Mouse (Mus musculus): ENCODE results near the gene Ablim1. TPM values are rescaled to one million over a fixed set of nuclear protein-coding genes. Genes with fewer than 3 reads are reported as not detected.

Ablim1 gene
- polyA plus RNA-seq, 1 experiment from 2014 or later, result 39.3 TPM

DNA sequence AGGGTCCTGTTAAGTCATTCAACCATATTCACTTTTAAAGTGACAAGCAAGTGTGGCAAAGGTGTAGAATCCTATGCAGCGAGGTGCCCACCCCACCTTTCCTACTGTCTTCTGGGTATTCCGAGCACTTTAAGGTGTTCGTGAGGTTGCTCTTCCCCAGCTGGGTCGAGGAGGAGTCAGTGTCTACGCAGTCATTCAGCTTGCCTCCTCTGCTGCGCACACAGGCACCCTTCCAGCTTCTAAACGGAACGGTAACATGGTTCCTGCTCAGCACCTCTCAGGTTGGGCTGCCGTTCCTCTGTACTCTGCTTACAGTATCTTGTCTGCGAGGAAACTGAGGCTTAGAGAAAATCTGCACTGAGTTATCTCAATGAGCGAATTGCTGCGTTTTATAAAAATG, 40.4 kb downstream of the Ablim1 start:
- WGBS, result 44% methylated on average over 12 of the region's 12 CpGs
- peak overlapping the region; percentile 8; the same call in 1 of the 2 replicates for H3K9ac ChIP-seq (replicated peaks; ENCODE audit: low read length)

DNA sequence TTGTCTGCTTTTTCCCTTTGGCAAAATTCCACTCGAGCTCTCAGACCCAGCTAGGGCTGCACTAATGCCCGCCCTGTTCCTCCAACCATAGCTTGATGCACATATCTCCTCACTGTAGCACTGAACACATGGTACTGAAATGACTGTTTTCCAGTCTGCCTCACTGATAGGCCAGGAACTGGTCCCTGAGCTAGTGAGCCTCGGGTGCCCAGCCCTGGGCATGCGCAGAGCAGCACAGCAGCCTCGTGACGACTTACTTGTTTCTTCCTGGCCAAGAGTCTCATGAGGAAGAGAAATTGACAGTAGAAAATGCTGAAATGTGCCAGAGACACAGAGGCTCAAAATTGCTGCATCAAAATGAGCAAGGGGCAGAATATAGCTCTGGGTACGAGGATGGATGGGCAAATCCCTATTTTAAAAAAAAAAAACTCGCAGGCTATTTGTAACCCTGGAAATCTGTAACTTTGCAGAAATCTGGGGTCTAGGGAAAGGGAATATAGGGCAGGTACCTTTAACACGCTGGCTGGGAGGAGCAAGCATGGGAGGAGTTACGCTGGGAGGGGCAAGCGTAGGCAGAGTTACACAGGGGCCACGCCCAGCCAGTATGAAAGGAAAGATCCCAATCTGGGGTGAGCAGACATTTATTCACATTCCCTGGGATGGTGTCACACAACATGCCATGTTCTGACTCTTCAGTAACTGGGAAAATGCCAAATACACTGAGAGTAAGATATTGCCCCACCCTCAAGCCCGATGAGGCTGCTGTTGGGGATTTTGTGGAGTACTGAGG, 41.7 kb downstream of the Ablim1 start:
- Histone ChIP-seq H3K9me3 (ENCODE audit: low read length) (no peaks in the 10 kb centered on the region), H3K9ac (replicated peaks; ENCODE audit: low read length) (no peak overlapping the region), H3K36me3 (ENCODE audit: insufficient read depth, low read length) (no peaks in the 10 kb centered on the region), H3K4me2 (replicated peaks; ENCODE audit: low read depth, low read length) (no peak overlapping the region; the same call in 1 of the 2 replicates), H3K4me1 (ENCODE audit: insufficient read depth, low read length) (peaks cover 29% of the 10 kb centered on the region), H3K27ac (ENCODE audit: low read length) (peak overlapping the region; percentile 2; the same call in 1 of the 2 replicates), H3K4me3 (ENCODE audit: low read length) (no peak overlapping the region), H3K27me3 (ENCODE audit: insufficient read depth, low read length) (no peaks in the 10 kb centered on the region)
- 51% methylated on average over 13 of the region's 13 CpGs for WGBS
- peak; percentile 58 for ATAC-seq (ENCODE audit: low FRiP score, low TSS enrichment)

More for the DNA sequence above, 40.4 kb downstream of the Ablim1 start:
- H3K27ac ChIP-seq (ENCODE audit: low read length), result peak overlapping the region; percentile 64; the same call in 1 of the 2 replicates
- H3K27me3 ChIP-seq (ENCODE audit: insufficient read depth, low read length), result no peaks in the 10 kb centered on the region
- peak overlapping the region; percentile 47 for H3K4me2 ChIP-seq (replicated peaks; ENCODE audit: low read depth, low read length)
- no peaks in the 10 kb centered on the region for H3K36me3 ChIP-seq (ENCODE audit: insufficient read depth, low read length)
- no peaks in the 10 kb centered on the region for H3K9me3 ChIP-seq (ENCODE audit: low read length)
- peaks cover 33% of the 10 kb centered on the region for H3K4me1 ChIP-seq (ENCODE audit: insufficient read depth, low read length)
- H3K4me3 ChIP-seq (ENCODE audit: low read length), result peak overlapping the region; percentile 18
- no peak for ATAC-seq (ENCODE audit: low FRiP score, low TSS enrichment)

DNA sequence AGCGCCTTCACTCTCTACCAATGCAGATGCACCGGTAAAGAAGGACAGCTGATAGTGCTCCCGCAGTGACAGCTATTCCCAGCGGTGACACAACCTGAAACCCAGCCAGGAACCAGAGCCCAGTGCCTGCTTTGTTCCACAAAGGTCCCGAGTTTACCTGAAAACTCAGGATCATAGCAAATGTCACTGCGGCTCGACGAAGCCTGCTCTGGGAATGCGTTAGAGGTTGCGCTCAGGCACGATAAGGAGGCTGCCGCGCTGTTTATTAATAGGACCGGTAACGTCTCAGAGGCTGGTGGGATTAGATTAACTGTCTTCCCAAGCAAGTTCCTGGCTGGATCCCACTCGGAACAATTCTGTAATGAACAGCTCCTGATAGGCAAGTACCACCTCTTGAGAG, 43.0 kb downstream of the Ablim1 start:
- Histone ChIP-seq H3K36me3 (ENCODE audit: insufficient read depth, low read length) (no peaks in the 10 kb centered on the region), H3K27ac (ENCODE audit: low read length) (no peak overlapping the region; the same call in 1 of the 2 replicates), H3K4me1 (ENCODE audit: insufficient read depth, low read length) (peaks cover 27% of the 10 kb centered on the region), H3K27me3 (ENCODE audit: insufficient read depth, low read length) (no peaks in the 10 kb centered on the region), H3K4me2 (replicated peaks; ENCODE audit: low read depth, low read length) (no peak overlapping the region), H3K9me3 (ENCODE audit: low read length) (no peaks in the 10 kb centered on the region), H3K9ac (replicated peaks; ENCODE audit: low read length) (no peak overlapping the region), H3K4me3 (ENCODE audit: low read length) (no peak overlapping the region)
- no peak for ATAC-seq (ENCODE audit: low FRiP score, low TSS enrichment)
- WGBS, result 74% methylated on average over 16 of the region's 16 CpGs

DNA sequence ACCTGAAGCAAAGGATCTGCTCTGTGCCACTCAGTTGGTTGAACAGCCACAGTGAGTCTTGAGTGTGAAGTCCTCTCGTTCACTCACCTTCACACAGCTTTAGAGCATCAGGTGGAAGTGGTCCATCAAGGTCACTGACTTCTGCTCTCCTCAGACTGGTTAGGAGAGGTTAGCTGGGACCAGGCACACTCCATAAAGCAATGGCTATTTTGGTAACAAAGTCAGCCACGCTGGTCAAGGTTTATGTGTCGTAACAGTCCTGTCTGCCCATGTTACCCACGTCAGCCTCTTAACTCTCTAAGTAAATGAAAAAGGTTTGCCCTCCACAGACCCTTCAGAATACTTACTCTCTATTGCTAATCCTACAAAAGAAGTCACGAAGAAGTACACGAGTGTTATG, 44.0 kb downstream of the Ablim1 start:
- no peaks in the 10 kb centered on the region for H3K9me3 ChIP-seq (ENCODE audit: low read length)
- no peak overlapping the region for H3K4me3 ChIP-seq (ENCODE audit: low read length)
- no peaks in the 10 kb centered on the region for H3K27me3 ChIP-seq (ENCODE audit: insufficient read depth, low read length)
- peaks cover 26% of the 10 kb centered on the region for H3K4me1 ChIP-seq (ENCODE audit: insufficient read depth, low read length)
- no peak overlapping the region for H3K4me2 ChIP-seq (replicated peaks; ENCODE audit: low read depth, low read length)
- no peak for ATAC-seq (ENCODE audit: low FRiP score, low TSS enrichment)
- no peaks in the 10 kb centered on the region for H3K36me3 ChIP-seq (ENCODE audit: insufficient read depth, low read length)
- WGBS, result 84% methylated on average over 6 of the region's 6 CpGs
- no peak overlapping the region for H3K9ac ChIP-seq (replicated peaks; ENCODE audit: low read length)
- no peak overlapping the region for H3K27ac ChIP-seq (ENCODE audit: low read length)

DNA sequence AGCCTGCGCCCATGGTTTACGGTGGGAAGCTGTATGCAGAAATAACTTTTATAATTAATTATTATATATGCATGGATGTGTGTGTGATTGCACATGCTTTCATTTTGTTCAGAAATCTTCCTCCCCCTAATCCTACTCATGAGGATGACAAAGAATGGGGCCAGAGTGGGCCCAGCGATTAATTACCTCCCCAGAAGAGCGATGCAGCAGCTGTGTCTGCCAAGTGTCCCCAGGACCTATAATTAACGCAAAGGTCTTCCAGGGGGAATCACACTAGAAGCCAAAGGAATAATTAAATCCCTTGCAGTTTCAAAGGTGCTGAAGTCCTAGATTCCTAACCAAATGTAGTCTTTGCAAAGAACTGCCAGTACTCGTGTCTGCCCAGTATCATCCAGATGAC, 44.9 kb downstream of the Ablim1 start:
- H3K36me3 ChIP-seq (ENCODE audit: insufficient read depth, low read length), result no peaks in the 10 kb centered on the region
- H3K27me3 ChIP-seq (ENCODE audit: insufficient read depth, low read length), result no peaks in the 10 kb centered on the region
- no peak overlapping the region for H3K27ac ChIP-seq (ENCODE audit: low read length)
- no peak overlapping the region for H3K4me3 ChIP-seq (ENCODE audit: low read length)
- no peaks in the 10 kb centered on the region for H3K9me3 ChIP-seq (ENCODE audit: low read length)
- no peak for ATAC-seq (ENCODE audit: low FRiP score, low TSS enrichment)
- no peak overlapping the region for H3K4me2 ChIP-seq (replicated peaks; ENCODE audit: low read depth, low read length)
- H3K4me1 ChIP-seq (ENCODE audit: insufficient read depth, low read length), result peaks cover 17% of the 10 kb centered on the region
- no peak overlapping the region for H3K9ac ChIP-seq (replicated peaks; ENCODE audit: low read length)
- WGBS, result 76% methylated on average over 6 of the region's 6 CpGs

DNA sequence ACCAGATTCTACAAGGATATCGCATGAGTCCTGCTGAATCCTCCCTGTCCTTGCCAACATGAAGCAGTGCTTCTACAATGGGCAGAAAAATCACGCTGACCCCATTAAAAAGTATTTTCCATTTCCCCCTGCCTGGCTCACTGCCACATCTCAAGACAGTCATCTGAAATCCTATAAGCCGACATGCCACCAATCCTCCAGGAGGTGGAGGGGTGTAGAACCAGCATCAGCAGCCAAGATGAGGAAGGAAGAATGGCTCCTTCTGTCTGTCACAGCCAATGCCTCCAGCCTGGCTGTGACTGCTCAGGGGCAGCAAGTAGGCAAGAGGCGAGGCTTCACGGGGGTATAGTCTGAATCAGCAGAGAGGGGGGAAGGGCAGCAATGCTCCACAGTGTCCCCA, 47.2 kb downstream of the Ablim1 start:
- Histone ChIP-seq H3K4me1 (ENCODE audit: insufficient read depth, low read length) (peaks cover 5% of the 10 kb centered on the region), H3K36me3 (ENCODE audit: insufficient read depth, low read length) (no peaks in the 10 kb centered on the region), H3K27ac (ENCODE audit: low read length) (no peak overlapping the region), H3K4me3 (ENCODE audit: low read length) (no peak overlapping the region), H3K27me3 (ENCODE audit: insufficient read depth, low read length) (no peaks in the 10 kb centered on the region), H3K4me2 (replicated peaks; ENCODE audit: low read depth, low read length) (no peak overlapping the region), H3K9me3 (ENCODE audit: low read length) (no peaks in the 10 kb centered on the region), H3K9ac (replicated peaks; ENCODE audit: low read length) (no peak overlapping the region)
- ATAC-seq (ENCODE audit: low FRiP score, low TSS enrichment), result no peak
- WGBS, result 57% methylated on average over 5 of the region's 5 CpGs

DNA sequence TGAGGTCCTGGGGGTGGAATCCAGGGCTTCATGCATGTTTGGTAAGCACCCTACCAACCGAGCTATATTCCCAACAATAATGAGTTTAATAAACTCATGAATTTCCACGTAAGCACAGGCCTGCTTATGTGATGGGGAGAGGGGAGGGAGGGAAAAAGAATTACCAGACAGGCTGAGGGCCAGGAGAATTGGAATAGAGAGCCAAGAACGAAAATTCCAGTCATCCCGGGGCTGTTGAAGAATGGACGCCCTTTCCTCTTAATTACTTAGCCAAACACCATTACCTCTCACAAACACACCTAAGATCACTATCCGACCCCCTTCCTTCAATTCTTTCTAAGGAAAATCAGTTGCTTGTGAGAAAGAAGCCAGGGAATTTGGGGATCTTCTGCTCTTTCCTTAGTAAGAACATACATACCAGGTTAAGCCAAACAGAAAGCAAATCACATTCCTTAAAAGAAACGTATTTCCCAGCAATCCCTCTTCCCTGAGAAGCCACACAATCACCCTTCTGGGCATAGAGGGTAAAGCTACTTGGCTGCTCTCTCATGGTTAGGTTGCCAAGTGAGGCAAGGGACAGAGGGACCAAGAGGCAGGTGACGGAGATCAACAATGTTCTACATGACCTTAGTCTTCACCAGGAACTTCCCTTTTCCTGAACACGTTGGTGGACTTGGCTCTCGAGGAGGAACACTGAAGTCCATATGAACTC, 48.2 kb downstream of the Ablim1 start:
- Histone ChIP-seq H3K27ac (ENCODE audit: low read length) (no peak overlapping the region), H3K9me3 (ENCODE audit: low read length) (no peaks in the 10 kb centered on the region), H3K4me1 (ENCODE audit: insufficient read depth, low read length) (0 out of 2 replicates have a peak, but pooled peaks cover 2% of the 10 kb centered on the region), H3K36me3 (ENCODE audit: insufficient read depth, low read length) (no peaks in the 10 kb centered on the region), H3K4me2 (replicated peaks; ENCODE audit: low read depth, low read length) (no peak overlapping the region), H3K4me3 (ENCODE audit: low read length) (no peak overlapping the region), H3K27me3 (ENCODE audit: insufficient read depth, low read length) (no peaks in the 10 kb centered on the region), H3K9ac (replicated peaks; ENCODE audit: low read length) (no peak overlapping the region)
- ATAC-seq (ENCODE audit: low FRiP score, low TSS enrichment), result no peak
- WGBS, result 80% methylated on average over 10 of the region's 10 CpGs

DNA sequence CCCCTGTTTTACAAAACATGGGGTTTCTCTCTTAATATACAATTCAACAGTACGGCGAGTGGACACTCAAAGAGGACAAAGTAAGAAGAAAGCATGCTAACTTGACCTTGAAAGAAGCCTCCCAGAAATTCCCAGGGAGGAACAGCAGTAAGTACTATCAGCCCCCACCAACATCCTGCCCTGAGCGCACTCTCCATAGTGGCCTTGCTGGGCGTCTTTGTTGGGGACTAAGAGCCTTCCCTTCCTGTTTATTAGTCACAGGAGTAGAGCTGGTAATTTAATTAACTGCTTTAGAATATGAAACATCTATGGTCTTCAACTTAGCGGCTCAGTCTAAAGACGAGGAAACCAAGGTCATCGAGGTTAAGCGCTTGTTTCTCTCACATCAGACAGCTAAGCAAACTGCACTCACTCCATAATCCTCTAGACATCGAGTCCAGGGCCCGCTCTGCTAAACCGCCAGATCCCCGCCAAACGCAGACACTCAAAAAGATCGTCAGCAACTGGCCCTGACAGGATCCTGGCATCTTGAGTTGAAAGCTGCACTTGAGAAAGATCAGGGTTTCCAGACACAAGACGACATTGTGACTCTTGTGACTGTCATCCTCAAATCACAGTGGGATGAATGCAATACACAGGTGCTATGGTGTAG, 50.3 kb downstream of the Ablim1 start:
- no peaks in the 10 kb centered on the region for H3K9me3 ChIP-seq (ENCODE audit: low read length)
- WGBS, result 64% methylated on average over 15 of the region's 15 CpGs
- ATAC-seq (ENCODE audit: low FRiP score, low TSS enrichment), result no peak
- H3K27ac ChIP-seq (ENCODE audit: low read length), result no peak overlapping the region
- no peaks in the 10 kb centered on the region for H3K36me3 ChIP-seq (ENCODE audit: insufficient read depth, low read length)
- H3K9ac ChIP-seq (replicated peaks; ENCODE audit: low read length), result no peak overlapping the region
- H3K27me3 ChIP-seq (ENCODE audit: insufficient read depth, low read length), result no peaks in the 10 kb centered on the region
- no peak overlapping the region for H3K4me3 ChIP-seq (ENCODE audit: low read length)
- 0 out of 2 replicates have a peak, but pooled peaks cover 2% of the 10 kb centered on the region for H3K4me1 ChIP-seq (ENCODE audit: insufficient read depth, low read length)
- no peak overlapping the region for H3K4me2 ChIP-seq (replicated peaks; ENCODE audit: low read depth, low read length)

DNA sequence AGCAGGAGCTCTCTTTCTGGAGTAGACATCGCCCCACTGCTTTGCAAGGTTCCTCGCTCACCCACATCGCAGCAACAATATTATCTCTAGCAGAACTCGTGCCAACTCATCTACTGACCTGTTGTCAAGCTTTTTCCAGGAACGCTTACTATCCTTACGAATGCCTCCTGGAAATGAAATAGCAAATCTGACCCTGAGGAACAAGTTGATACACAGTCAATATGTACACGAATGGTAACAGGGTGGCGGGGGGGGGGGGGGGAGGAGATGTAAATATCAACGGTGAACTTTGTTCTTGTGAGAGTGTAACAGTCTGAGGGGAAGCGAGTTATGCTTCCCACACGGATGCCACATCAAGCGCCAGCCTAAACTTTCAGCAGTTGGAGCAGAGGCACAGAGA, 56.9 kb downstream of the Ablim1 start:
- Histone ChIP-seq H3K36me3 (ENCODE audit: insufficient read depth, low read length) (no peaks in the 10 kb centered on the region), H3K4me2 (replicated peaks; ENCODE audit: low read depth, low read length) (no peak overlapping the region), H3K4me1 (ENCODE audit: insufficient read depth, low read length) (peaks cover 4% of the 10 kb centered on the region; the same call in 1 of the 2 replicates), H3K27ac (ENCODE audit: low read length) (no peak overlapping the region), H3K4me3 (ENCODE audit: low read length) (no peak overlapping the region), H3K9ac (replicated peaks; ENCODE audit: low read length) (no peak overlapping the region), H3K9me3 (ENCODE audit: low read length) (no peaks in the 10 kb centered on the region), H3K27me3 (ENCODE audit: insufficient read depth, low read length) (no peaks in the 10 kb centered on the region)
- 86% methylated on average over 11 of the region's 12 CpGs for WGBS
- no peak for ATAC-seq (ENCODE audit: low FRiP score, low TSS enrichment)
